Mouse (Mus musculus) C3H10T1/2 (cell line): ENCODE measurements around the gene Ets2. TPM values are rescaled to one million over a fixed set of nuclear protein-coding genes. Genes with fewer than 3 reads are reported as not detected.

ENCODE experiments used
- polyA plus RNA-seq, 2 experiments: library from polyadenylated mRNA; unstranded; fragments of >200 nt; fragmentation: generic; extraction: Trizol; gene quantifications; one replicate each; pipeline ENCODE4 v1.2.1; 2012; ENCODE audit warnings: missing spikeins in 2 of 2

Gene Ets2
- polyA plus RNA-seq = 10 to 100 TPM in 1 of 2 experiments, 1 to 10 TPM in 1; 3.1 to 20.7 TPM

GRCm38 (mm10) chr16:95701802-95702561 is at the start of gene Ets2:
TSS of gene Ets2 (plus strand) at chr16:95702075.

Other genes starting within 250 kb of the Ets2 start
- gene Erg, start 115.5 kb upstream of the Ets2 start, polyA plus RNA-seq = under 1 TPM in 1 of 2 experiments, not detected in 1; 0.04 TPM